ENCODE assay signal across 8 mouse cellular contexts in the genomic region with DNA sequence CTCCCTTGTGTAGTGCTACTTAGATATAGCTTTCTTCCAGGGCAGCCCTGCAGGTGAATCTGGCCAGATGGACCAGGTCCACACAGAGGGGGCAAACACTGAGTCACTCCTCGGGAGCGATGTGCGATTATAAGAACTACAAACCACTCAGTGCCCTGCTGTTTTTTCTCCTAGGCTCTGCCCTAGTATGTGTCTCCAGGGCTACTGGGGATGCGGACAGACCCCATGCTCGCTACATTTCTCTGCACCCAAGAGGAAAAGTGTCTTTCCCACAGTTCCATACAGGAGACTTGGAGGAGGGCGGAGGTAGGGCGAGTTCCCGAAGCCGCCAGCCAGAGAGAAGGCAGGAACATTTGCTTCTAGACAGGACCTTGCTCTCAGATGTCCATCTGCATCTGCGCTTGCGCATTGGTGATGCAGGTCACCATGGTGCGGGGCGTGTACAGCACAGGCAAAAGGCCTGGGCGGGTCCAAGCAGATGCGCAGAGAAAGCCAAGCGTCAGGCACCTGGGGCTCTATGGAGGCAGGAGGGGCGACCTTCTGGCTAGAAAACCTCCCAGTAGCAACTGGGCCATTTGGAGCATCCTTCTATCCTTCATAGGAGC. TPM values are rescaled to one million over a fixed set of nuclear protein-coding genes. Genes with fewer than 3 reads are reported as not detected.
DNase-seq lines count a peak whose midpoint lies in the region; ATAC-seq lines count a peak whose summit lies in the region.

No protein-coding gene starts in this region.

- intact Hi-C loops in heart, postnatal 14 days (cut with DNase I) = no loop called here

- no peak for ATAC-seq in heart, embryonic 16.5 days (replicated peaks; ENCODE audit: extremely low read depth, insufficient read depth, low FRiP score)
- peak; percentile 72; the same call in 1 of the 2 replicates for ATAC-seq in hindbrain, embryonic 11.5 days (ENCODE audit: low FRiP score)
- ATAC-seq in limb, embryonic 12.5 days (ENCODE audit: insufficient number of reproducible peaks, insufficient read depth, low FRiP score, low TSS enrichment, low read depth) = 0 out of 2 replicates have a peak, but pooled peaks have one; percentile 28

- no peaks in the 10 kb centered on the region for H3K9me3 ChIP-seq in heart, embryonic 16.5 days (replicated peaks; ENCODE audit: control insufficient read depth, low read length)
- H3K9me3 ChIP-seq in hindbrain, embryonic 11.5 days (ENCODE audit: control insufficient read depth, low read length) = no peaks in the 10 kb centered on the region
- no peaks in the 10 kb centered on the region for H3K9me3 ChIP-seq in limb, embryonic 12.5 days

- H3K27ac ChIP-seq in heart, embryonic 16.5 days (ENCODE audit: low read length) = no peak overlapping the region
- 0 out of 2 replicates have a peak overlapping the region, but pooled peaks have one; percentile 17 for H3K27ac ChIP-seq in hindbrain, embryonic 11.5 days (ENCODE audit: low read depth, low read length)
- no peak overlapping the region for H3K27ac ChIP-seq in limb, embryonic 12.5 days

- H3K36me3 ChIP-seq in heart, embryonic 16.5 days (ENCODE audit: control insufficient read depth, insufficient read depth) = no peaks in the 10 kb centered on the region
- H3K36me3 ChIP-seq in hindbrain, embryonic 11.5 days (ENCODE audit: control insufficient read depth, insufficient read depth, low read length) = no peaks in the 10 kb centered on the region
- H3K36me3 ChIP-seq in limb, embryonic 12.5 days = no peaks in the 10 kb centered on the region

- H3K4me3 ChIP-seq in heart, embryonic 16.5 days (ENCODE audit: low read length) = 0 out of 2 replicates have a peak overlapping the region, but pooled peaks have one; percentile 16
- peak overlapping the region; percentile 40 for H3K4me3 ChIP-seq in hindbrain, embryonic 11.5 days (ENCODE audit: low read depth, low read length)
- peak overlapping the region; percentile 40 for H3K4me3 ChIP-seq in limb, embryonic 12.5 days (replicated peaks)

- 2% methylated on average over 17 of the region's 17 CpGs for WGBS in heart, embryonic 16.5 days
- WGBS in hindbrain, embryonic 11.5 days = under 1% methylated on average over 17 of the region's 17 CpGs
- WGBS in limb, embryonic 12.5 days = under 1% methylated on average over 17 of the region's 17 CpGs

- peaks cover 5% of the 10 kb centered on the region; the same call in 1 of the 2 replicates for H3K4me1 ChIP-seq in heart, embryonic 16.5 days (ENCODE audit: control insufficient read depth, insufficient read depth, low read length)
- no peaks in the 10 kb centered on the region for H3K4me1 ChIP-seq in hindbrain, embryonic 11.5 days (replicated peaks; ENCODE audit: control insufficient read depth, insufficient read depth, low read length)
- H3K4me1 ChIP-seq in limb, embryonic 12.5 days (replicated peaks) = peaks cover 20% of the 10 kb centered on the region

- H3K27me3 ChIP-seq in heart, embryonic 16.5 days (ENCODE audit: control insufficient read depth, insufficient read depth, low read length) = peaks cover 60% of the 10 kb centered on the region
- peaks cover 24% of the 10 kb centered on the region for H3K27me3 ChIP-seq in hindbrain, embryonic 11.5 days (ENCODE audit: control insufficient read depth, insufficient read depth, low read length)
- H3K27me3 ChIP-seq in limb, embryonic 12.5 days = peaks cover 60% of the 10 kb centered on the region

- H3K4me2 ChIP-seq in heart, embryonic 16.5 days (ENCODE audit: low read depth, low read length) = peak overlapping the region; percentile 45
- H3K4me2 ChIP-seq in hindbrain, embryonic 11.5 days (replicated peaks; ENCODE audit: low read depth, low read length) = peak overlapping the region; percentile 75
- H3K4me2 ChIP-seq in limb, embryonic 12.5 days = peak overlapping the region; percentile 75

- DNase-seq in heart, postnatal 14 days = no peak
- peak; percentile 87 for DNase-seq in embryo, embryonic 10 days (ENCODE audit: low spot score)
- peak; percentile 72 for DNase-seq in hindbrain, embryonic 11.5 days (ENCODE audit: low spot score)
- DNase-seq in right cerebral cortex, postnatal 36 days (ENCODE audit: low spot score in 2 of 2) = peak; percentile 56 to 69
- no peak for DNase-seq in ovary, adult 18-20 months (ENCODE audit: low spot score)
- DNase-seq in urinary bladder, postnatal 25 days (ENCODE audit: low spot score) = no peak

- H3K9ac ChIP-seq in heart, embryonic 16.5 days (ENCODE audit: low read length) = no peak overlapping the region
- peak overlapping the region; percentile 48 for H3K9ac ChIP-seq in hindbrain, embryonic 11.5 days (ENCODE audit: low read depth, low read length)
- H3K9ac ChIP-seq in limb, embryonic 12.5 days (replicated peaks) = 0 out of 2 replicates have a peak overlapping the region, but pooled peaks have one; percentile 37

RNA-seq across cellular contexts. Expression of gene Pcdh15, which starts 2.5 kb away (rescaled TPM):
- 0.49 and 0.64 TPM in 2 replicates for polyA plus RNA-seq in heart, embryonic 16.5 days (2015; fragmentation: Nextera tagmentation; extraction: Ambion mirVana)
- under 1 TPM; 0.33 to 0.46 TPM for total RNA-seq in heart, postnatal 14 days (2021)
- 1.3 and 2.0 TPM in 2 replicates for polyA plus RNA-seq in hindbrain, embryonic 11.5 days (2014; fragmentation: Nextera tagmentation; extraction: Ambion mirVana)
- polyA plus RNA-seq in limb, embryonic 12.5 days (2016; fragmentation: Nextera tagmentation; extraction: Ambion mirVana) = 1.7 and 2.6 TPM in 2 replicates

Comparison
In these comparisons a context has a peak if more than half of its experiments do, and no peak if none do; other contexts are left out.
1. DNase-seq: peak in embryo, embryonic 10 days (single experiment), hindbrain, embryonic 11.5 days (single experiment) and right cerebral cortex, postnatal 36 days (2 of 2); none in heart, postnatal 14 days (0 of 2), ovary, adult 18-20 months (single experiment) and urinary bladder, postnatal 25 days (single experiment).
2. Peak in every context shown above with its lines, with median percentiles within 50 percentile points of each other: H3K4me2 ChIP-seq and H3K4me3 ChIP-seq.